Mouse (Mus musculus) cerebellum, postnatal 10 days (tissue): ENCODE measurements around the gene Ctdspl.

Experiments used
- DNase-seq, 2 experiments: peaks; one replicate each; pipeline ENCODE4 v3.0.0; 2021; ENCODE audit warnings: mixed read lengths in 2 of 2

Ctdspl gene

GRCm38 (mm10) chr9:118950061-118950460 is 23.8 kb downstream of the Ctdspl start:
- DNase-seq, result no peak

GRCm38 (mm10) chr9:118950751-118951150 is 24.5 kb downstream of the Ctdspl start:
- DNase-seq, result no peak

GRCm38 (mm10) chr9:118951381-118951780 is 25.1 kb downstream of the Ctdspl start:
- DNase-seq, result no peak

- DNase-seq, result no peak
These were observed 25.9 kb downstream of the Ctdspl start for GRCm38 (mm10) chr9:118952180-118952579.

- no peak for DNase-seq
These were observed 27.4 kb downstream of the Ctdspl start for GRCm38 (mm10) chr9:118953465-118954194.

DNA sequence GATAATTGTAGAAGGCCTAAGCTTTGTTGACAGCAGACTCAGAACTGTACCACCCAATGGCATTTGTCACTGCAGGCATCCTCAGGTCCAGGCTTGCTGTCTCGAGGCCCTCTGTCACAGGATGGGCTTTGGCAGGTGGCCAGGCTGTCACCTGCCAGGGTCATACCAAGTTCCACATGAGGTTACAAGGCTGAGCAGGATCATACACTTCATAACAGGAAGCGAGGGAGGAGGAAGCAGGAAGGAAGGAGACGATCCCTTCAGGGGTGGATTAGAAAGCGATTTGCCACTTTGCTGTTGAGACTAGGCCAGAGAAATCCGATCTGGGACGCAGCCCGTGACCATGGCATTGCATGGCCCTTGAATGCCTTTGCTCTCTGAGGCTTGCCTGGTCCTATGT is 32.5 kb downstream of the Ctdspl start:
- DNase-seq, result no peak

DNA sequence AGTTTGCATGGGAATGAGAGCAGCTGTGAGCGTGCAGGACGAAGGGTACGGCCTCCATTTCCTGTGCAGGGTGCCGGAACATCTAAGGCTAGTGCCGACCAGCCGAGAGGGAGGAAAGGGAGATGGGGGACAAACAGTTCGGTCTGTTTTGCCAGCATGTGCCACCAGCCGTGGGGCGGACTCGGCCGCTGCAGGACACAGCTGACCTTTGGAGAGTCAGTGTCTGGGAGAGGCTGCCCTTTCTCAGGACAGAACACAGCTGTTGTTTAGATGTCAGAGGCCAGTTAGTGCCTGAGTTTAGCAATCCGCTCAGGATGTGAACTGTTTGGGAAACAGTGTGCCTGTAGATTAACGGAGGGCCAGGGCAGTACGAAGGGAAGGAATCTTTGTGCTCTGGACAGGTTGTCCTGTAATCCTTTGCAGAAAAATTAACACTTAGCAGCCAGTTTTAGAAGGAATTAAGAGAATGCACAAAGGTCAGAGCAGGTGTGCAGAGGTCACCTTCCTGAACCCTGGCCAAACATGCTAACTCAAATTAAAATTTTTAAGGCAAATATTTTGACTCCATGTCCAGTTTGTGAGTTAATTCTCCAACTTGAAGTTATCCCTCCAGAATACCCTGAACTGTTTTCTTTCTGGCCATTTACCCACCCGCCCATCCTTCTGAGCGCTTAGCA is 34.3 kb downstream of the Ctdspl start:
- DNase-seq, result no peak

GRCm38 (mm10) chr9:118963149-118963548 is 36.9 kb downstream of the Ctdspl start:
- no peak for DNase-seq

DNA sequence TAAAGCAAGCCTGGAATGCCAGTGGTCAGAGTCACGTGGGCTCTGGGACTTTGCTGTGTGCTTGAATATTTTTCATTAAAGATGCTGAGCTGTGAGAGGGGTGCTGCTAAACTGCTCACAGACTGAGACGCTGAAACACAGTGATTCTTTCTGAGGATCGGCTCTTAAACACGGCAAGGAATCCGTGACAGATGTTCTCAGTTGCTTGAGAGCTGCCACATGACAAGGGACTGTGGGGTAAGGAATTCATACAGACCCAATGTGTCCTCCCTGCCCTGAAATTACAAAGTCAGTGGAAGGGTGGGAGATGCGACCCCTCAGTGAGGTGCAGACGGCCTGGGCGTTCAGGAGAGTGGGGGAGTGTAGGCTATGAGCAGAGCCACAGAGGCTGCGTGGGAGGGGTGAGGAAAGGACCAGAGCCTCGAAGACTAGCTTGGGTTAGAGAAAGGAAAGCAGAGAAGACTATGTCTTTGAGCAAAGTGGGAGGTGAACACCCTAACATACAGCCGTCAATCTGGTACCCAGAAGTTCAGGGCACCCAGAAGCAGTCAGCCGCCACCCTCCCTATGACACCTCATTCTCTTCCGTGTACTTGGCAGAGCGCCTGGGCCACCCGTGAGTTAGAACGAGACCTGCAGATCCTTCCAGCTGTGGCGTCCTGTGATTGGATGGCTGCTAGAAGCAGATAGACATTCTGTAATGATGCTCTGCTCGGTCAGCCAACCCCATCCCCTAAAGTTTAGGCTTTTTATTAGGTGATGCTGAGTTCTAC is 38.2 kb downstream of the Ctdspl start:
- DNase-seq, result no peak

DNA sequence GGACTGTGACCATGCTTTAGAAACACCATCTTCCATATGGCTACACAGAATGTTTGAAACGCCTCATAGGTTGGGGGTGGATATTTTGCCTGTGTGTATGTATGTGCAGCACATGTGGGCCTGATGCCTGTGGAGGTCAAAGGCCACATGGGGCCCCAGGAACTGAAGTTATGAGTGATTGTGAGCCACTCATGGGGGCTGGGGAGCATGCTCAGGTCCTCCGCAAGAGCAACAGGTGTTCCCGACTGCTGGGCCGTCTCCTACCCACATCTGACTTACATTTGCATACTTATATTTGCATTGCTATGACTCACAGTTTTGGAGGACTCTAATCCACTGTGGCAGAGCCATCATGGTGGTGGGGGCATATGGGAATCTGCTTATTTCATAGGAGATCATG is 43.6 kb downstream of the Ctdspl start:
- DNase-seq, result no peak

GRCm38 (mm10) chr9:118973028-118973427 is 46.8 kb downstream of the Ctdspl start:
- DNase-seq, result no peak

- DNase-seq, result peak; percentile 49
These were observed 47.3 kb downstream of the Ctdspl start for GRCm38 (mm10) chr9:118973566-118973965.

- DNase-seq, result peak; percentile 49 to 53
These were observed 47.9 kb downstream of the Ctdspl start for GRCm38 (mm10) chr9:118974148-118974547.

DNA sequence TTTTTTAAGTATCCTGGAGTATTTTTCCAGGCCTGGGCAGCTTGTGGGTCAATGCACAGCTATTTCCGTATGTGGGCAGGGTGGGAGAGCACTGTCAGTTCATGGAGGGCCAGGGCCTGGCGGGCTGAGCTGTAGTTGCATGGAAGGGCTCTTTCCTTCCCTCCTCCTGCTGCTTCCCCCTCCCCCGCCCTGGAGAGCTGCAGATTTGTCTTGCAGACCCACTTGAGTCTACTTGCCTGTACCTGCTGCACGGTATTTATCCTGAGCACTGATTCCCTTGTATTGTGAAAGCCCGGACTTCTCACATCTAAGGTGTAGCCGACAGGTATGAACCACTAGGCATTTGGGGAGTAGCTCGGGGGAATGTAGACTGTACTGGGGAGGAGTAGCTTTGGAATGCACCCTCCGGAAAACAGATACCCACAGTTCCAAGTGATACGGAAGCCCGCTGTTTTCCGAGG is 49.0 kb downstream of the Ctdspl start:
- DNase-seq, result peak; percentile 36 to 41

DNA sequence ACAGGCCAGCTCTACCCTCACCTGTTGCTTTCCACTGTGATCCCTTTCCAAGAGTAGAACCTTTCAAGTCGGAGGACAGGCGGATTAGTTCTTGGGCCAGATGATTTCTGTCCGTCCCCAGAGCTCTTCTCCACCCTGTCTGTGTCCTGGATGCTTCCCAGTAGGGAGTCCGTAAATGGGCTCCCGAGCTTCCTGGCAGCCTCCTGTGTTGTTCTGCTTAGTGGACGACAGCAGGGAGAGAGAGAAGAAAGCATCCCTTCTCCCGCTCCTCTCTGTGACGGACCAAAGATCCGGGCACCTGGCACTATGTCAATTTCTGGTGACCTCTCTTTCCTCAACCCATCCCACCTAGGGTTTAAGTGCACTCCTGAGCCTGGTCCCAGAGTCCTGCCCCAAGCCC is 49.5 kb downstream of the Ctdspl start:
- peak; percentile 23 to 38 for DNase-seq

- DNase-seq, result peak; percentile 34 to 52
These were observed 50.3 kb downstream of the Ctdspl start for GRCm38 (mm10) chr9:118976561-118976960.

- no peak for DNase-seq
These were observed 51.2 kb downstream of the Ctdspl start for GRCm38 (mm10) chr9:118977425-118977824.

DNA sequence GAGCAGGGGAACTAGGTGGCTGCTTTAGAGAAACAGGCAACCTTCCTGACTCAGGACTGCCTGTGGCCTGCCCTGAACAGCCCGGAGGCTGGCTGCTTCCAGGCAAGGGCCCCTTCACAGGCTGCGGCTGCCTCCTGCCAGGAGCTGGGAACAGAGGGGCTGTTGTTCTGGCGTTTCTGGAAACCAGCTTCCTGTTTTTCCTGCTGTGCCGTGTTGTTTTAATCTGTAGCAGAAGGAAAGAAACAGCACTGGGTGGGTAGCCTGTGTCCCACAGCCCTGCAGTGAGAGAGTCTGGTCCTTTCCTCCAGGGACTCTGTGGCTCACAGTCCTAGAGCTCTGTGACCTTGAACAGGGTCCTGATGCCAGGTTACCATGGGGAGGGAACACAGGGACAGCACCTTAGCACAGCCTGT is 54.2 kb downstream of the Ctdspl start:
- peak in 1 of 2 experiments; percentile 60 for DNase-seq

DNA sequence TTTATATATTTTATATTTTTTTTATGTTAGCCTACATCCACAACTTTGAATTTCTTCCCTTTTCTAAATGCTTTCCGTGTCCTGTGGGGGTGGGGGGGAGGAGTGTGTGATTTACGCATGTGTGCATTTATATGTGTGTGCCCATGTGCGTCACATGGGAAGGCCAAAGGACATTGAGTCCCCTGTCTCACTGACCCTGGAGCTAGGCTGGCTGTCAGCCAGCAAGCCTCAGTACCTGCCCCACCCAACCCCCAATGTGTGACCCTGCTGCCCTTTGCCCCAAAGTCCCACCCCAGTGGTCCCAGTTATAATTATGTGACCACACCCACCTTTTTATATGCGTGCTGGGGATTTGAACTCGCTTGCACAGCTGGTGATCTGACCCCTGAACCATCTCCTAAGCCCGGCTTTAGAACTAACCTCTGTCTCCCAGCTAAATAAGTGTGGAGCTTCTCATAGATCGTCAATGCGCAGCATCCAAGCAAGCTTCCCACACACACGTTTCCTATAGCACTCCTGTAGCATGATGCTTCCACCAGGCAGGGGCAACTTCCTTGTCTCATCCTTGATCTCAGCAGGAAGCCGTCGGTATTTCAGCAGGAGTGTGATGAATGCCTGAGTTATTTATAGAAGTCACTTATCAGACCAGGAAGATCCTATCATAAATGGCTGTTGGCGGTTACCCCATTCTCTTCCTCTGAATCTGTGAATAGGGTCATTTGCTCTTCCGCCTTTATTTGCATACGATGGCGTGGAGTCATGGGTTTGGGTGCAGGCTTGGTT is 58.6 kb downstream of the Ctdspl start:
- DNase-seq, result no peak

DNA sequence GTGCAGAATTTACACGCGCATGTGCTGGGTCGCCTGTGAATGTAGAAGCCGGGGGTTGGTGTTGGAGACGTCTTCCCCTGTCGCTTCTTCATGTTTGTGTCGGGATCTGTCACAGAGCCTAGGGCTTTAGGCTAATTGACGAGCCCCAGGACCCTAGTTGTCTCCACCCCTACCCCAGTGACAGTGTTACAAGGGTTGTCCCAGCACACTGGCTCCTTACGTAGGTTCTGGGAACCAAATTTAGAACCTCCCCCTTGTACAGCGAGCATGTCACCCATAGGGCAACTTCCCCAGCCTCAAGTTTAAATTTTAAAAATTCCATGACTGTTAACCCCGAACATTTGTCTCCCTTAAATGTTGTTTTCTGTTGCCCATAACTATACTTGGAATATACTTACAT is 60.0 kb downstream of the Ctdspl start:
- DNase-seq, result no peak

DNA sequence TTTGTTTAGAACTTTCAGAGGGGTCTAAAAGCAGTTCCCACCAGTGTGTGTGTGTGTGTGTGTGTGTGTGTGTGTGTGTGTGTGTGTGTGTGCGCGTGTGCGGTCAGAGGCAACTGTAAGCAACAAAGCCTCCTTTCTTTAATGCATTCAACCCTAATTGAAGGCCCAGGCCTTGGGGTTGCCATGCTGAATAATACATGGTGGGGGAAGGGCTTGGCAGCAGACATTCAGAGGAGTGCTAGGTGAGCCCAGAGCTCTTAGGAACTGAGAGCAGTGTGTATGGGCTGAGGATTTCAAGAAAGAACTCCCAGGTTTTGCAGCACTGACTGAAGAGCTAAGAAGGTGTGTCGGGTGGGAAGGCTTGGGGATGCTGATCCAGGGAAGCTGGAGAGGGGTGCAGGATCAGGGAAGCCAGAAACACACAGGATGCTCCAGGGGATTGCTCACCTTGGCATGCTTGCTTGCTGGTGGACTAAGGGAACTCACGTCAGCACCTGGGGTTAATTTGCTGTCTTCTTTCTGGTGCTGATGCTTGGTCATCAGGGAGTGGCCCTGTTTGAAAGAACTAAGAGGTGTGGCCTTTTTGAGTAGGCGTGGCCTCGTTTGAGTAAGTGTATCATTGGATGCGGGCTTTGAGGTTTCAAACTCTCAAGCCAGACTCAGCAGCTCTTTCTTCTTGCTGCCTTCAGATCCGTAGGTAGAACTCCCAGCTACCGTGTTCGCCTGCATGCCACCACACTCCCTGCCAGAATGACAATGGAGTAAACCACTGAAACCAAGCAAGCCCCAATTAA is 62.7 kb downstream of the Ctdspl start:
- DNase-seq, result no peak

GRCm38 (mm10) chr9:118990490-118990889 is 64.2 kb downstream of the Ctdspl start:
- no peak for DNase-seq
